Mouse (Mus musculus) hindbrain, embryonic 14.5 days (tissue): Measurements from ENCODE around the gene Jph4. TPM values are rescaled to one million over a fixed set of nuclear protein-coding genes. Genes with fewer than 3 reads are reported as not detected.

ENCODE experiments used
- ATAC-seq: fragments of 200-750 bp; cut with Nextera tagmentation; 2 replicates; pipeline ENCODE4 v1.8.0; 2017; ENCODE audit warnings: moderate number of reproducible peaks, mild to moderate bottlenecking, moderate TSS enrichment, moderate library complexity; ENCODE audit not compliant: low FRiP score
- DNase-seq: peaks from one replicate; pipeline ENCODE4 v3.0.0-alpha.2; 2015; ENCODE audit warnings: low spot score
- H3K27ac ChIP-seq: fragments of 300-500 bp; sonication (generic); 2 replicates; pipeline ENCODE4 v1.5.1; 2014; ENCODE audit warnings: mild to moderate bottlenecking, moderate library complexity
- H3K27me3 ChIP-seq: fragments of 300-500 bp; sonication (generic); 2 replicates; pipeline ENCODE4 v1.6.1; 2014; ENCODE audit warnings: mild to moderate bottlenecking, low read length, mixed read lengths; ENCODE audit not compliant: control insufficient read depth, insufficient read depth
- H3K36me3 ChIP-seq: fragments of 300-500 bp; sonication (generic); replicated peaks from 2 replicates; pipeline ENCODE4 v1.6.1; 2014; ENCODE audit not compliant: control insufficient read depth, insufficient read depth
- H3K4me1 ChIP-seq: fragments of 300-500 bp; sonication (generic); replicated peaks from 2 replicates; pipeline ENCODE4 v1.6.1; 2014; ENCODE audit warnings: antibody characterized with exemption, low read length, mixed read lengths; ENCODE audit not compliant: control insufficient read depth, insufficient read depth
- H3K4me2 ChIP-seq: fragments of 300-500 bp; sonication (generic); replicated peaks from 2 replicates; pipeline ENCODE4 v1.6.1; 2014; ENCODE audit warnings: mild to moderate bottlenecking, moderate library complexity
- H3K4me3 ChIP-seq: fragments of 300-500 bp; sonication (generic); replicated peaks from 2 replicates; pipeline ENCODE4 v1.5.1; 2014; ENCODE audit warnings: mild to moderate bottlenecking, low read length
- H3K9ac ChIP-seq: fragments of 300-500 bp; sonication (generic); 2 replicates; pipeline ENCODE4 v1.6.1; 2014
- H3K9me3 ChIP-seq: fragments of 300-500 bp; sonication (generic); 2 replicates; pipeline ENCODE4 v1.6.1; 2016; ENCODE audit warnings: low read length; ENCODE audit not compliant: control insufficient read depth
- WGBS: fragments of 180-500 bp; shearing (Covaris S2); extraction: QIAGEN DNeasy Blood & Tissue Kit; methylation state at CpG from one replicate; pipeline ENCODE4 v1.1.7; 2014; 5-methylcytosine and 5-hydroxymethylcytosine counted together
- polyA plus RNA-seq: library from polyadenylated mRNA; unstranded; fragments of >200 nt; fragmentation: Nextera tagmentation; extraction: Ambion mirVana; gene quantifications from 2 replicates; pipeline ENCODE4 v1.2.1, GENCODE M21; 2014

The Jph4 gene
- polyA plus RNA-seq, 1 experiment from 2014 or later = 35.4 TPM

- peaks cover 23% of the 10 kb centered on the region for H3K36me3 ChIP-seq
- H3K9me3 ChIP-seq = no peaks in the 10 kb centered on the region
- peaks cover 10% of the 10 kb centered on the region; the same call in 1 of the 2 replicates for H3K27me3 ChIP-seq
- no peak overlapping the region for H3K4me3 ChIP-seq
- ATAC-seq (no peak), DNase-seq (no peak)
- no peak overlapping the region for H3K4me2 ChIP-seq
- no peak overlapping the region for H3K9ac ChIP-seq
- H3K4me1 ChIP-seq = peaks cover 43% of the 10 kb centered on the region
- no peak overlapping the region for H3K27ac ChIP-seq
- WGBS = 71% methylated on average over 2 of the region's 2 CpGs
Observed at GRCm38 (mm10) chr14:55111720-55112119, 5.0 kb downstream of the Jph4 start.

DNA sequence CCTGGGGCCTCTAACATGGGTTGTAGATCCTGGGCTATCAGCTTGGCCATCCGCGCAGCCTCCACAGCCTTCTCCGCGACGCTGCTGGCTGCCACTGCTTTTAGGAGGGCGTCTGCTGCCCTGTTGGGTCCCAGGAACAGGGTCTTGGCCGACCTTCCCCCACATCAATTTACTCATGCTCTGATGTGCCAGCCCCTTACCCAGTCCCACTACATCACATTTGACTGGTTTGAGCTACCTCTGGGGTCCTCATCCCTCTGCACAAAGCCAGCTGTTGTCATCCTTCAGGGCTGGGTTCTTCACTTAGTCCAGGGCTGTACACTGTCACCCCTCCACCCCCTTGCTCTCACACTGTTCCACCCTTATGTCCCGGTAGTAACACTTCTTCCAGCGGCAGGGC, 6.7 kb downstream of the Jph4 start:
- no peak overlapping the region for H3K4me3 ChIP-seq
- H3K4me2 ChIP-seq = no peak overlapping the region
- ATAC-seq = no peak
- peaks cover 10% of the 10 kb centered on the region; the same call in 1 of the 2 replicates for H3K27me3 ChIP-seq
- H3K9ac ChIP-seq = no peak overlapping the region
- H3K4me1 ChIP-seq = peaks cover 53% of the 10 kb centered on the region
- H3K36me3 ChIP-seq = peaks cover 23% of the 10 kb centered on the region
- 28% methylated on average over 9 of the region's 9 CpGs for WGBS
- H3K9me3 ChIP-seq = no peaks in the 10 kb centered on the region
- no peak overlapping the region for H3K27ac ChIP-seq
- DNase-seq = no peak

DNA sequence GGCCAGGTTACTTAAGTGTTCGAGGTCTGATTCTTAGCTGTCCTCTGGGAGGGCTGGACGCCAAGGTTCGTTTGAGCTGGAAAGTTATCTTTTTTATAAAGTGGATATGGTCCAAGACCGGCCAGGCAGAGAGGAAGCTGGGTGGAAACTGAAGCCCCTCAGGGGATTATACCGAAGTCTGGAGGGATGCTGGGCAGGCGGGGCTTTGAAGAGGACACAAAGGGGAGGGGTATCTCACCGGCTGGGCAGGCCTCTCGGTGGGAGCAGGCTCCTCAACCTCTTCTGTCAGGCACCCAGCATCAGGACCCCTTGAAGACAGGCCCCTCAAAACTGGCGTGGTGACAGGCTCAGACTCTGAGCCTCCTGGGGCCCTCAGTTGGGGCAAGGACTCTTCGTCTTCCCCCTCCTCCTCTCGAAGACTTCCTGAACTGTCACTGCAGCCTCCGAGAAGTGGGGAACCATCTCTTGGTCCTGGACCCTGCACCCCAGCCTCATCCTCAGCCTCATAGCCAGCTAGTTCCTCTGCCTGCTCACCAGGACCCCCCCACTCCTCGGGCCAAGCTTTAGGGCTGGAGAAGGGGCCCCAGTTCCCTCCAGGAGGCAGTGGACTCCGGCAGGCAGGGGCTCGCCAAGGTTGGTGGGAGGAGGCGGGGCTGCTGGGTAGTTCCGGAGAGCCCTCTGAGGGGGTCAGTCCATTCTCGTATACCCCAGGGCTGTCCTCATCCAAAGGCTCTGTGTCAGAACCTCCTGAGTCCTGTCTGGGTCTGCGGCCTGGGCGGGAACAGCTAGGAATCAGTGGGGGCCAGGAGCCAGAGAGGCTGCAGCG, 7.5 kb downstream of the Jph4 start:
- DNase-seq = no peak
- Histone ChIP-seq H3K36me3 (peaks cover 23% of the 10 kb centered on the region), H3K27me3 (peaks cover 10% of the 10 kb centered on the region; the same call in 1 of the 2 replicates), H3K4me2 (peak overlapping the region; percentile 21; the same call in 1 of the 2 replicates), H3K9ac (peak overlapping the region; percentile 28; the same call in 1 of the 2 replicates), H3K9me3 (no peaks in the 10 kb centered on the region), H3K27ac (peak overlapping the region; percentile 76), H3K4me3 (no peak overlapping the region), H3K4me1 (peaks cover 52% of the 10 kb centered on the region)
- no peak for ATAC-seq
- WGBS = 15% methylated on average over 21 of the region's 21 CpGs

GRCm38 (mm10) chr14:55108202-55108870, 8.4 kb downstream of the Jph4 start:
- Histone ChIP-seq H3K4me3 (no peak overlapping the region), H3K9me3 (no peaks in the 10 kb centered on the region), H3K36me3 (peaks cover 17% of the 10 kb centered on the region), H3K4me1 (peaks cover 43% of the 10 kb centered on the region), H3K4me2 (peak overlapping the region; percentile 34; the same call in 1 of the 2 replicates), H3K9ac (peak overlapping the region; percentile 21), H3K27ac (peak overlapping the region; percentile 76), H3K27me3 (peaks cover 3% of the 10 kb centered on the region; the same call in 1 of the 2 replicates)
- 19% methylated on average over 9 of the region's 9 CpGs for WGBS
- DNase-seq (peak; percentile 75), ATAC-seq (peak; percentile 78)

- 66% methylated on average over 8 of the region's 8 CpGs for WGBS
Observed at GRCm38 (mm10) chr14:55106990-55107389, 9.7 kb downstream of the Jph4 start.

GRCm38 (mm10) chr14:55105836-55106809, 10.6 kb downstream of the Jph4 start, which contains the start of gene Ap1g2:
Gene Ap1g2 (minus strand): TSS chr14:55106593.
- DNase-seq (peak; percentile 90), ATAC-seq (peak; percentile 70)
- H3K27me3 ChIP-seq = no peaks in the 10 kb centered on the region
- peak within 1 kb of the TSS; percentile 69 for H3K9ac ChIP-seq
- H3K36me3 ChIP-seq = peaks cover 9% of the 10 kb centered on the region
- peak within 1 kb of the TSS; percentile 81 for H3K4me2 ChIP-seq
- peaks cover 33% of the 10 kb centered on the region for H3K4me1 ChIP-seq
- H3K4me3 ChIP-seq = peak within 1 kb of the TSS; percentile 36
- H3K27ac ChIP-seq = peak within 1 kb of the TSS; percentile 53
- under 1% methylated on average over 39 of the region's 39 CpGs for WGBS
- no peaks in the 10 kb centered on the region for H3K9me3 ChIP-seq

More at GRCm38 (mm10) chr14:55106990-55107389, 9.7 kb downstream of the Jph4 start:
- no peak overlapping the region for H3K9ac ChIP-seq
- H3K4me3 ChIP-seq = no peak overlapping the region
- H3K27ac ChIP-seq = no peak overlapping the region
- DNase-seq (no peak), ATAC-seq (no peak)
- H3K27me3 ChIP-seq = no peaks in the 10 kb centered on the region
- H3K36me3 ChIP-seq = peaks cover 9% of the 10 kb centered on the region
- H3K4me2 ChIP-seq = no peak overlapping the region; the same call in 1 of the 2 replicates
- no peaks in the 10 kb centered on the region for H3K9me3 ChIP-seq
- peaks cover 37% of the 10 kb centered on the region for H3K4me1 ChIP-seq

DNA sequence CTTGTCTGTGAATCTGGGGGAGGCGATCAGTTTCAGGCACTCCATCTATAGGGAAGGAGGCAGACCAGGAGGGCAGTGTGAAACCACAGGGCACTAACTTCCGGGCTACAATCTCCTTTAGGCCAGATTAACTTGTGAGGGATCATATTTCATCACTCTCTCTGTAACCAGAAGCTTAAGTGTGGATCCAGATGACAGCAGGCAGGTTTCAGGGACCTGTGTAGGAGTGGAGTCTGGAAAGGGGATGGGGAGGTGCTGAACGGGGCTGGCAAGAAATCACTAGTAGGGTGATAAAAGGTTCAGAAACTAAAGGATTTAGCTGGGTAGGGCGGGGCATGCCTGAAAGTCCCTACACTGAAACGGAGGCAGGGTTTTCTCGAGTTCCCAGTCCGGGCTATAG, 11.3 kb downstream of the Jph4 start:
- 11% methylated on average over 7 of the region's 7 CpGs for WGBS
- H3K27ac ChIP-seq = peak overlapping the region; percentile 53; the same call in 1 of the 2 replicates

GRCm38 (mm10) chr14:55104365-55104764, 12.4 kb downstream of the Jph4 start:
- 88% methylated on average over 18 of the region's 18 CpGs for WGBS
- ATAC-seq (no peak), DNase-seq (no peak)
- no peak overlapping the region for H3K4me2 ChIP-seq
- H3K9ac ChIP-seq = no peak overlapping the region
- H3K9me3 ChIP-seq = no peaks in the 10 kb centered on the region
- no peak overlapping the region for H3K4me3 ChIP-seq
- H3K4me1 ChIP-seq = peaks cover 29% of the 10 kb centered on the region
- no peak overlapping the region for H3K27ac ChIP-seq
- no peaks in the 10 kb centered on the region for H3K27me3 ChIP-seq
- H3K36me3 ChIP-seq = peaks cover 4% of the 10 kb centered on the region; the same call in 1 of the 2 replicates

More for the DNA sequence above, 11.3 kb downstream of the Jph4 start:
- DNase-seq = no peak
- Histone ChIP-seq H3K9ac (peak overlapping the region; percentile 69), H3K36me3 (peaks cover 9% of the 10 kb centered on the region), H3K4me2 (peak overlapping the region; percentile 81), H3K4me1 (peaks cover 33% of the 10 kb centered on the region), H3K4me3 (peak overlapping the region; percentile 36), H3K27me3 (no peaks in the 10 kb centered on the region), H3K9me3 (no peaks in the 10 kb centered on the region)
- ATAC-seq = no peak
